Mouse (Mus musculus) midbrain, embryonic 15.5 days (tissue): Measurements from ENCODE around the gene 1700123O20Rik. TPM values are rescaled to one million over a fixed set of nuclear protein-coding genes. Genes with fewer than 3 reads are reported as not detected.
A peak's percentile ranks its signal among the peaks of the same experiment; 100 is the strongest.

Experiments
- ATAC-seq: fragments of 200-750 bp; cut with Nextera tagmentation; replicated peaks from 2 replicates; pipeline ENCODE4 v1.8.0; 2017; ENCODE audit warnings: moderate TSS enrichment
- H3K27ac ChIP-seq: fragments of 300-500 bp; sonication (generic); 2 replicates; pipeline ENCODE4 v1.5.1; 2015; ENCODE audit warnings: mild to moderate bottlenecking, inconsistent platforms
- H3K27me3 ChIP-seq: fragments of 300-500 bp; sonication (generic); replicated peaks from 2 replicates; pipeline ENCODE4 v1.6.1; 2015; ENCODE audit warnings: inconsistent platforms
- H3K36me3 ChIP-seq: fragments of 300-500 bp; sonication (generic); replicated peaks from 2 replicates; pipeline ENCODE4 v1.6.1; 2015; ENCODE audit warnings: inconsistent platforms
- H3K4me1 ChIP-seq: fragments of 300-500 bp; sonication (generic); 2 replicates; pipeline ENCODE4 v1.6.1; 2015; ENCODE audit warnings: inconsistent platforms
- H3K4me2 ChIP-seq: fragments of 300-500 bp; sonication (generic); 2 replicates; pipeline ENCODE4 v1.6.1; 2015; ENCODE audit warnings: inconsistent platforms, mild to moderate bottlenecking, moderate library complexity
- H3K4me3 ChIP-seq: fragments of 300-500 bp; sonication (generic); 2 replicates; pipeline ENCODE4 v1.5.1; 2015; ENCODE audit warnings: mild to moderate bottlenecking, inconsistent platforms
- H3K9ac ChIP-seq: fragments of 300-500 bp; sonication (generic); 2 replicates; pipeline ENCODE4 v1.6.1; 2015; ENCODE audit warnings: mild to moderate bottlenecking, inconsistent platforms
- H3K9me3 ChIP-seq: fragments of 300-500 bp; sonication (generic); 2 replicates; pipeline ENCODE4 v1.6.1; 2016; ENCODE audit warnings: inconsistent platforms
- WGBS: fragments of 180-500 bp; shearing (Covaris S2); methylation state at CpG from one replicate; pipeline ENCODE4 v1.1.7; 2015; ENCODE audit warnings: mixed read lengths; 5-methylcytosine and 5-hydroxymethylcytosine counted together
- polyA plus RNA-seq: library from polyadenylated mRNA; unstranded; fragments of >200 nt; fragmentation: Nextera tagmentation; extraction: Ambion mirVana; gene quantifications from 2 replicates; pipeline ENCODE4 v1.2.1, GENCODE M21; 2015

Gene 1700123O20Rik
- polyA plus RNA-seq, 1 experiment from 2014 or later, result 65.6 TPM

GRCm38 (mm10) chr14:54712861-54713260 lies 26.8 kb downstream of the 1700123O20Rik start:
- 76% methylated on average over 8 of the region's 8 CpGs for WGBS
- H3K4me2 ChIP-seq, result no peak overlapping the region
- H3K4me3 ChIP-seq, result no peak overlapping the region
- H3K27me3 ChIP-seq, result no peaks in the 10 kb centered on the region
- no peak for ATAC-seq
- peaks cover 15% of the 10 kb centered on the region for H3K4me1 ChIP-seq
- H3K9me3 ChIP-seq, result no peaks in the 10 kb centered on the region
- no peak overlapping the region for H3K27ac ChIP-seq
- H3K36me3 ChIP-seq, result no peaks in the 10 kb centered on the region
- H3K9ac ChIP-seq, result no peak overlapping the region

GRCm38 (mm10) chr14:54714121-54714520 lies 28.1 kb downstream of the 1700123O20Rik start:
- H3K36me3 ChIP-seq, result no peaks in the 10 kb centered on the region
- ATAC-seq, result peak; percentile 85
- peaks cover 15% of the 10 kb centered on the region for H3K4me1 ChIP-seq
- peak overlapping the region; percentile 43 for H3K4me3 ChIP-seq
- H3K9me3 ChIP-seq, result no peaks in the 10 kb centered on the region
- peak overlapping the region; percentile 77 for H3K4me2 ChIP-seq
- H3K27me3 ChIP-seq, result no peaks in the 10 kb centered on the region
- H3K27ac ChIP-seq, result peak overlapping the region; percentile 71
- H3K9ac ChIP-seq, result peak overlapping the region; percentile 46
- WGBS, result 2% methylated on average over 13 of the region's 13 CpGs

- Histone ChIP-seq H3K9ac (peak overlapping the region; percentile 46), H3K4me2 (peak overlapping the region; percentile 77), H3K36me3 (no peaks in the 10 kb centered on the region), H3K4me1 (peaks cover 15% of the 10 kb centered on the region), H3K4me3 (peak overlapping the region; percentile 43), H3K27me3 (no peaks in the 10 kb centered on the region), H3K9me3 (no peaks in the 10 kb centered on the region), H3K27ac (peak overlapping the region; percentile 71)
- 1% methylated on average over 15 of the region's 15 CpGs for WGBS
- ATAC-seq, result peak; percentile 82
Observed at GRCm38 (mm10) chr14:54714617-54715081, 28.6 kb downstream of the 1700123O20Rik start.

GRCm38 (mm10) chr14:54715402-54715801 lies 29.4 kb downstream of the 1700123O20Rik start:
- 0 out of 2 replicates have a peak overlapping the region, but pooled peaks have one; percentile 43 for H3K4me3 ChIP-seq
- no peak for ATAC-seq
- peak overlapping the region; percentile 77 for H3K4me2 ChIP-seq
- H3K9me3 ChIP-seq, result no peaks in the 10 kb centered on the region
- no peak overlapping the region for H3K9ac ChIP-seq
- H3K27ac ChIP-seq, result no peak overlapping the region
- no peaks in the 10 kb centered on the region for H3K36me3 ChIP-seq
- peaks cover 15% of the 10 kb centered on the region for H3K4me1 ChIP-seq
- no peaks in the 10 kb centered on the region for H3K27me3 ChIP-seq
- WGBS, result 70% methylated on average over 1 of the region's 1 CpGs

GRCm38 (mm10) chr14:54720041-54720440 lies 34.0 kb downstream of the 1700123O20Rik start:
- H3K9me3 ChIP-seq, result no peaks in the 10 kb centered on the region
- no peaks in the 10 kb centered on the region for H3K36me3 ChIP-seq
- peaks cover 4% of the 10 kb centered on the region for H3K4me1 ChIP-seq
- no peak for ATAC-seq
- no peaks in the 10 kb centered on the region for H3K27me3 ChIP-seq
- no peak overlapping the region for H3K4me2 ChIP-seq
- WGBS, result 94% methylated on average over 11 of the region's 11 CpGs
- H3K4me3 ChIP-seq, result no peak overlapping the region
- no peak overlapping the region for H3K9ac ChIP-seq
- H3K27ac ChIP-seq, result no peak overlapping the region

- ATAC-seq, result no peak
- no peak overlapping the region for H3K4me3 ChIP-seq
- H3K36me3 ChIP-seq, result no peaks in the 10 kb centered on the region
- no peak overlapping the region for H3K4me2 ChIP-seq
- 86% methylated on average over 7 of the region's 7 CpGs for WGBS
- no peak overlapping the region for H3K27ac ChIP-seq
- H3K4me1 ChIP-seq, result no peaks in the 10 kb centered on the region
- H3K27me3 ChIP-seq, result no peaks in the 10 kb centered on the region
- no peaks in the 10 kb centered on the region for H3K9me3 ChIP-seq
- H3K9ac ChIP-seq, result no peak overlapping the region
Observed at GRCm38 (mm10) chr14:54720654-54721350, 34.8 kb downstream of the 1700123O20Rik start.

GRCm38 (mm10) chr14:54721711-54722110 lies 35.7 kb downstream of the 1700123O20Rik start:
- no peaks in the 10 kb centered on the region for H3K4me1 ChIP-seq
- no peak overlapping the region for H3K4me2 ChIP-seq
- H3K27ac ChIP-seq, result no peak overlapping the region
- no peak for ATAC-seq
- H3K4me3 ChIP-seq, result no peak overlapping the region
- WGBS, result 78% methylated on average over 10 of the region's 10 CpGs
- no peaks in the 10 kb centered on the region for H3K9me3 ChIP-seq
- no peaks in the 10 kb centered on the region for H3K27me3 ChIP-seq
- H3K36me3 ChIP-seq, result 0 out of 2 replicates have a peak, but pooled peaks cover 2% of the 10 kb centered on the region
- H3K9ac ChIP-seq, result no peak overlapping the region

GRCm38 (mm10) chr14:54724049-54724448 lies 38.0 kb downstream of the 1700123O20Rik start:
- no peak for ATAC-seq
- H3K9me3 ChIP-seq, result no peaks in the 10 kb centered on the region
- H3K4me3 ChIP-seq, result no peak overlapping the region
- no peak overlapping the region for H3K27ac ChIP-seq
- no peak overlapping the region for H3K4me2 ChIP-seq
- no peaks in the 10 kb centered on the region for H3K27me3 ChIP-seq
- 0 out of 2 replicates have a peak, but pooled peaks cover 2% of the 10 kb centered on the region for H3K36me3 ChIP-seq
- no peaks in the 10 kb centered on the region for H3K4me1 ChIP-seq
- H3K9ac ChIP-seq, result no peak overlapping the region
- 81% methylated on average over 6 of the region's 6 CpGs for WGBS

- WGBS, result 78% methylated on average over 5 of the region's 5 CpGs
Observed at GRCm38 (mm10) chr14:54727565-54727964, 41.5 kb downstream of the 1700123O20Rik start.

GRCm38 (mm10) chr14:54728823-54729653 lies 43.0 kb downstream of the 1700123O20Rik start:
- no peak for ATAC-seq
- Histone ChIP-seq H3K4me3 (no peak overlapping the region), H3K9me3 (no peaks in the 10 kb centered on the region), H3K4me2 (no peak overlapping the region), H3K4me1 (no peaks in the 10 kb centered on the region), H3K27me3 (no peaks in the 10 kb centered on the region), H3K27ac (no peak overlapping the region), H3K36me3 (0 out of 2 replicates have a peak, but pooled peaks cover 2% of the 10 kb centered on the region), H3K9ac (no peak overlapping the region)
- WGBS, result 61% methylated on average over 13 of the region's 13 CpGs

More at GRCm38 (mm10) chr14:54727565-54727964, 41.5 kb downstream of the 1700123O20Rik start:
- Histone ChIP-seq H3K9me3 (no peaks in the 10 kb centered on the region), H3K4me1 (no peaks in the 10 kb centered on the region), H3K4me2 (no peak overlapping the region), H3K9ac (no peak overlapping the region), H3K36me3 (0 out of 2 replicates have a peak, but pooled peaks cover 2% of the 10 kb centered on the region), H3K27me3 (no peaks in the 10 kb centered on the region), H3K4me3 (no peak overlapping the region), H3K27ac (no peak overlapping the region)
- no peak for ATAC-seq

- Histone ChIP-seq H3K27ac (no peak overlapping the region), H3K36me3 (0 out of 2 replicates have a peak, but pooled peaks cover 2% of the 10 kb centered on the region), H3K4me2 (no peak overlapping the region), H3K9ac (no peak overlapping the region), H3K27me3 (no peaks in the 10 kb centered on the region), H3K4me1 (no peaks in the 10 kb centered on the region), H3K4me3 (no peak overlapping the region), H3K9me3 (no peaks in the 10 kb centered on the region)
- ATAC-seq, result no peak
- 92% methylated on average over 6 of the region's 6 CpGs for WGBS
Observed at GRCm38 (mm10) chr14:54730305-54730704, 44.3 kb downstream of the 1700123O20Rik start.

GRCm38 (mm10) chr14:54732206-54732605 lies 46.2 kb downstream of the 1700123O20Rik start:
- Histone ChIP-seq H3K27me3 (no peaks in the 10 kb centered on the region), H3K9ac (no peak overlapping the region), H3K9me3 (no peaks in the 10 kb centered on the region), H3K27ac (no peak overlapping the region), H3K4me3 (no peak overlapping the region), H3K36me3 (no peaks in the 10 kb centered on the region), H3K4me1 (peaks cover 7% of the 10 kb centered on the region), H3K4me2 (no peak overlapping the region)
- WGBS, result 89% methylated on average over 8 of the region's 8 CpGs
- ATAC-seq, result no peak
